Mouse (Mus musculus): ENCODE measurements around the gene Ggt7. TPM values are rescaled to one million over a fixed set of nuclear protein-coding genes. Genes with fewer than 3 reads are reported as not detected.

Gene Ggt7
- 10 to 100 TPM in 1 of 2 experiments, 1 to 10 TPM in 1; 5.3 to 15.9 TPM for polyA plus RNA-seq (2017; shearing (Covaris generic))

DNA sequence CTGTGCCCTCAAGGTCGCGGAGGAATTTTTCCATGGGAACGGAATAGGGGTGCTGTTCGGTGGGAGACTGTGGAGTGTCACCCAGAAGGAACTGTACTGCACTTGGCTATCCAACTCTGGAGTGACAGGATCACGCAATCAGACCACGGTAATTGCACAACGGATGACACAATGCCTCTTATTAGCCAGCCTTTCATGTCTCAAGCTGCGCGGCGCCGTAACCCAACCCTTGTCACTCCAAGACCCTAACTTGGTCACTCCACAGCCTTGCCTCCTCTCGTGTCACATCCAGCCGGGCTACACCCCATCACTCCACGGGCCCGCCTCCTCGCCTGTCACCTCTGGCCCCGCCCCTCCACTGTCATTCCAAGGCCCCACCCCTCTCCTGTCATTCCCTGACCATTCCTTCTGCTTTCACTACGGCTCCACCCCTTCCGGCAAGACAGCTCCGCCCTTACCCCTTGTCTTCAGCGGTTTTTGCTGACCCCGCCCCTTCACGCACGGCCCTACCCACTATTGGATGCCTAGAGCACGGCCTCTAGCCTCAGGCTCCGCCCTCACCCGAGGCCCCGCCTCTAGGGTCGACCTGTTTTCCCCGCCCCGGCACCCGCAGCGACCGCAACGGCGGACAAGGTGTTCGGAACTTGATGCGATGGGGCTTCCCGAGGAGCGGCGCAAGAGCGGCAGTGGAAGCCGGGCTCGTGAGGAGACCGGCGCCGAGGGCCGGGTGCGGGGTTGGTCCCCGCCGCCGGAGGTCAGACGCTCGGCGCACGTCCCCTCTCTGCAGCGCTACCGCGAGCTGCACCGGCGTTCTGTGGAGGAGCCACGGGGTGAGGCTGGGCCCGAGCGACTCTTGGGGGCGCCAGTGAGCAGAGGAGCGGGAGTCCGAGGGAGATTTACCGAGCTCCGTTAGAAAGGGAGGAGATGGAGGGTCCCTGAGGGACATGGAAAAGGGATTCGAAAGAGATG lies at the start of gene Ggt7, which contains the start of gene Acss2:
Gene Ggt7, minus strand, starts transcription at position 783 of the 969 bp plus-strand sequence.
Gene Acss2, plus strand, starts transcription at position 494 of the 969 bp plus-strand sequence.

DNA sequence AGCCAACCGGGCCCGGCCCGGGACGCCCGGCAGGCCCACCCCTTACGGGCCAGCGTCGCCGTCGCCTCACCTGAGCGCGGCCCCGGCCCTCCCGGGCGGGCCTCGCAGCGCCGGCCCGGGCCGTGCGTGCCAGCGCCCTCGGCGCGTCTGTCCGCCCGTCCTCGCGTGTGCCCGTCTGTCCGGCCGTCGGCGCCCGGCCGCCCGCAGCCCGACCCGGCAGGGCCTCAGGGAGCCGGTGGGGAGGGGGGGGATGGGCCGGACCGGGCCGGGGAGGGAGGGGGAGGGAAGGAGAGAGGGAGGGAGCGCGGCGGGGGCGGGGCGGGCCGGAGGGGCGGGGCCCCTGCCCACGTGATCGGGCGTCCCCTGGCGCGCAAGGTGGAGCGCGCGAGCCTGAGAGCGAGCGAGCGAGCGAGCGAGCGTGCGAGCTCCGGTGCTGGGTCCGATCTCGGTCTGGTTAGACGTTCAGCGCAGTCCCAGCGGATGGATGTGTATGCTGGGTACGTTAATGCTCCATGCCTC lies 44.4 kb downstream of the Ggt7 start, which contains the start of gene Ncoa6:
Gene Ncoa6, minus strand, starts transcription at position 325 of the 519 bp plus-strand sequence.

Other genes starting within 250 kb of the Ggt7 start
- gene Map1lc3a, start 241.9 kb downstream of the Ggt7 start, polyA plus RNA-seq (2017; shearing (Covaris generic)), result 10 to 100 TPM; 14.4 to 15.5 TPM
- gene Pigu, start 160.8 kb downstream of the Ggt7 start, polyA plus RNA-seq (2017; shearing (Covaris generic)), result 10 to 100 TPM; 48.8 to 52.6 TPM
- 1 to 10 TPM; 4.1 to 6.1 TPM for gene Trp53inp2, start 137.2 kb downstream of the Ggt7 start, polyA plus RNA-seq (2017; shearing (Covaris generic))
- gene Ncoa6, start 44.3 kb downstream of the Ggt7 start, polyA plus RNA-seq (2017; shearing (Covaris generic)), result 10 to 100 TPM; 21.2 to 26.7 TPM
- gene Acss2, start 289 bp downstream of the Ggt7 start, polyA plus RNA-seq (2017; shearing (Covaris generic)), result 100 to 1,000 TPM in 1 of 2 experiments, 10 to 100 TPM in 1; 45.2 to 113 TPM
- gene Gss, start 74.6 kb upstream of the Ggt7 start, polyA plus RNA-seq (2017; shearing (Covaris generic)), result 10 to 100 TPM; 11.9 to 16.4 TPM
- 1 to 10 TPM in 1 of 2 experiments, under 1 TPM in 1; 0.13 to 1.1 TPM for gene Myh7b, start 93.0 kb upstream of the Ggt7 start, polyA plus RNA-seq (2017; shearing (Covaris generic))
- 100 to 1,000 TPM; 213 to 244 TPM for gene Trpc4ap, start 174.1 kb upstream of the Ggt7 start, polyA plus RNA-seq (2017; shearing (Covaris generic))
- 10 to 100 TPM; 66.8 to 69.6 TPM for gene Edem2, start 211.2 kb upstream of the Ggt7 start, polyA plus RNA-seq (2017; shearing (Covaris generic))
- gene Gm17581, start 217.6 kb upstream of the Ggt7 start, polyA plus RNA-seq (2017; shearing (Covaris generic)), result not detected
- under 1 TPM; 0.10 to 0.64 TPM for gene Procr, start 232.9 kb upstream of the Ggt7 start, polyA plus RNA-seq (2017; shearing (Covaris generic))